Mouse (Mus musculus) R1 (cell line): Measurements from ENCODE around the gene 4930578G10Rik.
A peak's percentile ranks its signal among the peaks of the same experiment; 100 is the strongest.
"Not testable (repeated sequence)": the region's sequence is repeated elsewhere in the genome, so short reads cannot be mapped to it uniquely, and the experiment has no call there.

ENCODE experiments used
- DNase-seq: peaks from one replicate; pipeline ENCODE4 v3.0.0-alpha.2; 2018; ENCODE audit warnings: low read depth, low spot score

The 4930578G10Rik gene

GRCm38 (mm10) chr4:42735245-42735644 is at the start of gene 4930578G10Rik:
TSS of gene 4930578G10Rik (plus strand) at chr4:42735545.
- not testable (repeated sequence) for DNase-seq

DNA sequence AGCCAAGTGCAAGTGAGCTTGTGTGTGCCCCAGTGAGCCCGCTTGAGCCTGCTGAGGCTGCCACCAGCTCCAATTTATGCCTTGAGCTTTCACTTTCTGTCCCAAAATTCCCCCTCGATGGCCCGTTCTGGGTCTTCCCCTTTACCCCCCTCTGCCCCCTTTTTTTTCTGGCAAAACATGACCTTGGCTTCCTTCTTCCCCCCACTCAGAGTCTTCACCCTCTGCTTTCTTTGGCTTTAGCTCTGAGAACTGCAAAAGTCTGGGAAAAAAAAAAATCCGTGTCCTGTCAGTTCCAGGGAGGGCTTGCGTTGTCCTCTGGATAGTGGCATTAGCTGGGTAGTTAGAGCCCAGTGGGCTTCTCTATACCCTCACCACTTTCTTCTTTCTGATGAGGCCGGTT is 21.1 kb downstream of the 4930578G10Rik start, which contains the start of gene Ccl19:
Ccl19 (minus strand) TSS at position 101 of the 400 bp plus-strand sequence.
- DNase-seq: not testable (repeated sequence)

DNA sequence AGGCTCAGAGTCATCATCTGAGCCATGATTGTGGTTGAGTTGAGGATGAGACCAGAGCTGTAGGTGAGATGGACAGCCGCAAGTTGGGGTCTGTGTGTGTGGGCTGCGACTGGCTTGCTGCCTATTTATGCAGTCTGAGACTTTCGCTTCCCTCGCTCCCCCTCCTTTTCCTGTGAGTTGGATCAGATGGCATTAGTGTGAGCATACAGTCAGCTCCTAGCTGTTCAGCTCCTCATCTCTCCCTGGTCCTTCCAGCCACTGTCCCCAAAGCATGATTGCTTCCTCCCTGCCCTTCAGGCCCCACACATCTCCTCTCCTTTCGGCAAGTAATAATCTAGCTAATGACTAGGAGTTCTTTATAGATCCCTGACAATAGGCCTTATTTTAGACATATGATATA is 38.5 kb downstream of the 4930578G10Rik start, which contains the start of gene Ccl21a:
Ccl21a (minus strand) TSS at position 101 of the 400 bp plus-strand sequence.
- not testable (repeated sequence) for DNase-seq

- not testable (repeated sequence) for DNase-seq
Measured at GRCm38 (mm10) chr4:42853788-42854187, 118.4 kb downstream of the 4930578G10Rik start, which contains the start of gene Fam205a1. TSS of gene Fam205a1 (minus strand) at chr4:42853888.

DNA sequence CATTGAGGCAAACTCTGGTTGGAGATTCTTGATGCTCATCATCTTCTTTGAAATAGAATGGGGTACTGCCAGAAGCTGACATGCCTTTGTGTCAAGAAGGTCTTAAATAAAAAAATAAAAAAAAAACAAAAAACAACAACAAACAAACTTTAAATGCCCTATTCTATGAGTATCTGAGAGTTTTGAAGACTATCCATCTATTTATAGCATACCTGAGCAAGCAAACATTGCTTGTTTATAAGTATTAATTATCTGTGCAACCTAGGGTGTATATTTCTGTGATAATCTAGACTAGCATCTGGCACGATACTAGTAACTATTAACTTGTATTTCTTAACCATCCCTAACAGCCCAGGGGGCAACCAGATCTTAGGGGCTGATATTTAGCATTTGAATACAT is 121.3 kb downstream of the 4930578G10Rik start, which contains the start of gene Gm12394:
Gm12394 (minus strand) TSS at position 101 of the 400 bp plus-strand sequence.
- DNase-seq: not testable (repeated sequence)

- DNase-seq: not testable (repeated sequence)
Measured at GRCm38 (mm10) chr4:42860483-42860882, 125.1 kb downstream of the 4930578G10Rik start.

DNA sequence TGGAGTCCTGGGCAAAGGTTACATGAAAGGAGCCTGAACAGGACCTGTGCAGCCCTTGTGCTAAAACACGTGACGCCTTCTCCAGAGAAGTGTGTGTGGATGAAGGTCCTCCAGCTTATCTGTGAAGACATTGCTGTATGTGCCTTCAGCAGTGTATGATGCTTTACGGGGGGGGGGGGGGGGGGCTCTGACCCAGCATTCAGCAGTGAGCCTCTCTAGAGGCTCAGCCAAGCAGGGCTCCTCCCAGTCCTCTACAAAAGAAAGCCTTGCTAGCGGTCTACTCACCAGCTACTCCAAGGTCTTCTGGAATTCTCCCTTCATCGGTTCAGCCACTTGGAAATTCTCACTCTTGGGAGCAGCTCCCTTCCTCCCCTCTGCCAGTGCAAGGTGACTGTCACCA is 128.1 kb downstream of the 4930578G10Rik start:
- not testable (repeated sequence) for DNase-seq

DNA sequence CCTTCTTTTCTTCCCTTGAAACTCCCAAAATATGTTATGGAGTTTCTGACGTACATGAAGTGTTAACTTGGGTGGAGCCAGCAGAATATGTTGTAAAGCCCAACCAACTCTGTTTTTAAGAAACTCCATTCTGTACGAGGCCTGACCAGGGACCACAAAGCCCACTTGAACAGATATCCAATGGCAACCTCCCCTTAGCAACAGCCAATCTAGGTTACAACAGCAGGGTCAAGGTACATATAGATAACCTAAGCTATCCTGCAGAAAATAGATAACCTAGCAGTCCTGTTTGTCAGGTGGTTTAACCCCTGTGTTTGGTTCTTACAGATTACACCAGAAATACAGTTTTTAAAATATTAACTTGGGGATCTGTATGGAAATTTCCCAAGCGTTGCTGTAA is 132.0 kb downstream of the 4930578G10Rik start:
- no peak for DNase-seq

GRCm38 (mm10) chr4:42868193-42868592 is 132.8 kb downstream of the 4930578G10Rik start:
- DNase-seq: no peak

DNA sequence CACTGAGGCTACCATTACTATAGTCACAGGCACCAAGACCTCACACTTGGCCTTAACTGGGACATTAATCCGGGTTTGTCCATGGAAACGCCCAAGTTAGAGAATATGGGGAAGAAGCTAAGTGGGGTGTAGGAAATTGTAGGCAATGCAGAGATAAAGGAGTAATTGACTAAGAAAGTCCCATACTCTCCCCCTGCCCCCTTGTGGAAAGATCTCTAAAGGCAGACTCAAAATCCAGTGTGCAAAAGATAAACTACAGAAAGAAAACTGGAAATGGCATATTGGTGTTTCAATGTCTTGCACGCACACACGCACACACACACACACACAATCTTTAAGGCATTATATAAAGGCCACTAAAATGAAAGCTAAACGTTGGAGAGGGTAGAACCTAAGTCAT is 135.4 kb downstream of the 4930578G10Rik start:
- no peak for DNase-seq

DNA sequence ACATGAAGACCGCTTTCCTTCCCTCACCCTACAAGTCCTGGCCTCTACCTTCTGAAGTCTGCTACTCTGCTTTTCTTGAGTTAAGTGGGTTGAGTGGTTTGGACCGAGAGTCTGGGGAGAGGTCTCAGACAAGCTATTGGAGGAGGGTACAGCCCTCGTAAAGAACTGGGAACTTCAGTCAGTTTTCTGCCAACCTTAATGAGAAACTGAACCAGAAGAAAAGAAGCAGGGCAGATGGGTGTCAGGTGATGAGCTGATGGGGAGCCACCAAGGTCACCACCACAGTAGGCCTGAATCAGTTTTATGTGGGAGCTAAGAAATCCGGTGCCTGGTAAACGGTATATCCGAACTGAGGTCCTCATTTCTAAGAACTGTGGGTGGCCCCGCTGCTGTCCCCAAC is 136.8 kb downstream of the 4930578G10Rik start:
- DNase-seq: no peak

DNA sequence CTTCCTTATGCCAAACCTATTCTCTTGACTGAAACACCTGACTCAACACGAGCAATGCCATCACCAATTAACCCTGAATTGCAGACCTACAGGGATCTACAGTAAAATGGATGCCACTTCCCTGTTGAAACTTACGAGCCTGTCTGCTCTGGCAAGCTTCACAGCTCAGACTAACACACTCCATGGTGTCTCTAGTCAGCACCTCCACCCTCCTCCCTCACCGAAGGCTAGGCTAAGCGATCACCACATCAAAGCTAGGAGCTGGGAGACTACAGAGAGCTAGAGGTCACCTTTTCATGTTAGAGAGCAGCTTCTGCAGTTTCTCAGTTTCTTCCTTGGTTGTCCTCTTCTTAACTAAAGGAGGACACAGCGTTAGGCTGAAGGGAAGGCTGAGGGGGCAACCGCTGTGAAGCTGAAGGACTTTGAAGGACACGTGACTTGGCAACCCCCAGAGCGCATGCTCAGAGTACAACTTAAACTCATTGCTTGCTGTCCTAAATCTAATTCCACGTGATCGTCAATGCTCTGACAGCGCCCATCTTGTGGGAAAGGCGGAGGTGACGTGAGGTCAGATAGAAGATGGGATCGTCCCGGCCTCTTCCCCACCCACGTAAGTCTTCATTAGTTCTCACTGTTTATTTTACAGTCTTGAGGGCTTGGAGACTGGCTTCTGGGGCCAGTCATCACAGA is 137.5 kb downstream of the 4930578G10Rik start:
- DNase-seq: peak; percentile 52

- no peak for DNase-seq
Measured at GRCm38 (mm10) chr4:42874134-42874533, 138.8 kb downstream of the 4930578G10Rik start, which contains the start of gene Fam205c. TSS of gene Fam205c (minus strand) at chr4:42874234.

DNA sequence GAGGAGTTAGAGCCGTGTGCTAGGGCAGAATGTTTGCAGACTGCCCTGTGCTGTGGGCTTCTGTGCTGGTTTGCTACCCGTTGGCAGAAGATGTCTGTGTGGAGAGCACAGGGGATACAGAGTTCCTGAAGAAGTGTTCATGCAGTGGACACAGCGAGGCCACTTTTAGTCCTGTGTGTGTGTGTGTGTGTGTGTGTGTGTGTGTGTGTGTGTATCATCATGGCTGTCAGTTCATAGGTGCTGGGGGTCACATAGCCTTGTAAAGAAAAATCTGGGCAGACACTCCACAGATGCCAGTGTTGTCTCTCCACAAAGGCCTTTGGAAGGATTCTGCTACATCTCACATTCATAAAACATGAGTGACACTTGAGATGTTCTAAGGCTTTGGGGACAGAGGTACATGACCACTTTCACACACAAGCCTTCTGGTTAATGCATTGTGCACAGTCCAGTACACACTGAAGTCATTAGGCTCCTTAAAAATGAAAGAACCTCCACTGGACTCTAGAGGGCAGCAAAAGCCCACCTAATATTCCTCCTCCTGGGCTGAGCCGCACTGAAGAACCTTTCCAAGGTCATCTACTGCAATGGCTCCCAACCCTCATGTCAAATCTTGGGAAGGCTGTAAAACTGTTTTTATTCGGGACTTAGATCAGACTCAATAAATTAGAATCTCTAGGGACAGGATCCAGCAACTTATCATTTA is 141.4 kb downstream of the 4930578G10Rik start:
- peak; percentile 74 for DNase-seq

- DNase-seq: no peak
Measured at GRCm38 (mm10) chr4:42877657-42878056, 142.3 kb downstream of the 4930578G10Rik start.

DNA sequence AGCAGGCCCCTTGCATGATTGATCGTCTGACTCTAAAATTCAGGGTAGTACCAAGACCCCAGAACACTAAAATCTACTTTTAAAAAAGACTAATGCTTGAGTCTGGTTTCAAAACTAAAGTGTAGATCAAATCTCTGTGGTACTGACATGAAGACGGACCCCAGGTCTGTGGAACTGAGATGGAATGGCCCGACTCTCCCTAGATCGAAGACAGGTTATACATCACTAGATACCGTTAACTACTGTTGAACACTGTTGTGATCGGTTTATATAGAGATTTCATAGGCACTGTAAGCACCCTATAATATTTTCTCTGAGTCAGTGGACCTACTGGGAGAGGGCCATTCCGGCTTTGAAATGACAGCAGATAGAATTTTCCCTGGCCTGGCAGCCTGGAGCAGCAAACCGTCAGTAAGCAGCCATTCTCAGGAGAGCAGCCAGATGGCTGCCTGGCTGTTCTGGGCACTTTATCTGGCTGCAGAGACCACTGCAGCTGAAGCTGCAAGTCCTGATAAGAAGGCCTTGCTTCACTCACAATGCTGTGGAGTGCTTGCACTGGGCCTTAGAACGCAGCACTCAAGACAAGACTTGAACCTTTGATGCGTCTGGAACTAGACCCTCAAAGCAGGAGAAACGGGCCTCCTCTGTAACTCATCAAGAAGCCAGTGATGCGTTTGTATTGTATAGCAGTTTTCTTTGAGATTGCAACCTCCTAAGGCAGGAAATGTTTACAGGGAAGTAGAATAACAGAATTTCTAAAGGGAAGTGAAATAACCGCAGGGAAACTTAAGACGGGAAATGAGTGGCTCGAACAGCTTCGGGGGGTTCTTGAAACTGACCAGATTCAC is 144.7 kb downstream of the 4930578G10Rik start:
- no peak for DNase-seq

GRCm38 (mm10) chr4:42880677-42880948 is 145.3 kb downstream of the 4930578G10Rik start:
- no peak for DNase-seq

- DNase-seq: no peak
Measured at GRCm38 (mm10) chr4:42886926-42887325, 151.6 kb downstream of the 4930578G10Rik start.

- no peak for DNase-seq
Measured at GRCm38 (mm10) chr4:42888806-42889205, 153.5 kb downstream of the 4930578G10Rik start.

- DNase-seq: no peak
Measured at GRCm38 (mm10) chr4:42891176-42891575, 155.8 kb downstream of the 4930578G10Rik start.

- no peak for DNase-seq
Measured at GRCm38 (mm10) chr4:42895118-42895517, 159.8 kb downstream of the 4930578G10Rik start.
